Mouse (Mus musculus) heart, embryonic 13.5 days (tissue): ENCODE data around the gene Tnfsf13b. TPM values are rescaled to one million over a fixed set of nuclear protein-coding genes. Genes with fewer than 3 reads are reported as not detected.

Experiments used
- ATAC-seq: fragments of 200-750 bp; cut with Nextera tagmentation; 2 replicates; pipeline ENCODE4 v1.8.0; 2017; ENCODE audit warnings: moderate TSS enrichment; ENCODE audit not compliant: insufficient number of reproducible peaks, low FRiP score, low TSS enrichment; ENCODE audit errors: extremely low read depth
- H3K27ac ChIP-seq: fragments of 300-500 bp; sonication (generic); replicated peaks from 2 replicates; pipeline ENCODE4 v1.5.1; 2015; ENCODE audit warnings: moderate library complexity, mild to moderate bottlenecking, inconsistent platforms
- H3K27me3 ChIP-seq: fragments of 300-500 bp; sonication (generic); replicated peaks from 2 replicates; pipeline ENCODE4 v1.6.1; 2015; ENCODE audit warnings: mild to moderate bottlenecking, inconsistent platforms
- H3K36me3 ChIP-seq: fragments of 300-500 bp; sonication (generic); 2 replicates; pipeline ENCODE4 v1.6.1; 2015; ENCODE audit warnings: mild to moderate bottlenecking, inconsistent platforms
- H3K4me1 ChIP-seq: fragments of 300-500 bp; sonication (generic); 2 replicates; pipeline ENCODE4 v1.6.1; 2015; ENCODE audit warnings: inconsistent platforms
- H3K4me2 ChIP-seq: fragments of 300-500 bp; sonication (generic); 2 replicates; pipeline ENCODE4 v1.6.1; 2015; ENCODE audit warnings: inconsistent platforms, mild to moderate bottlenecking, moderate library complexity
- H3K4me3 ChIP-seq: fragments of 300-500 bp; sonication (generic); 2 replicates; pipeline ENCODE4 v1.5.1; 2015; ENCODE audit warnings: moderate library complexity, mild to moderate bottlenecking, inconsistent platforms
- H3K9ac ChIP-seq: fragments of 300-500 bp; sonication (generic); 2 replicates; pipeline ENCODE4 v1.6.1; 2015; ENCODE audit warnings: inconsistent platforms, mild to moderate bottlenecking, moderate library complexity
- H3K9me3 ChIP-seq: fragments of 300-500 bp; sonication (generic); 2 replicates; pipeline ENCODE4 v1.6.1; 2016; ENCODE audit warnings: inconsistent platforms
- WGBS: fragments of 180-500 bp; shearing (Covaris S2); methylation state at CpG from one replicate; pipeline ENCODE4 v1.1.7; 2015; ENCODE audit warnings: mixed read lengths; 5-methylcytosine and 5-hydroxymethylcytosine counted together
- polyA plus RNA-seq: library from polyadenylated mRNA; unstranded; fragments of >200 nt; fragmentation: Nextera tagmentation; extraction: Ambion mirVana; gene quantifications from 2 replicates; pipeline ENCODE4 v1.2.1, GENCODE M21; 2015

The Tnfsf13b gene
- polyA plus RNA-seq, 1 experiment from 2014 or later = 0.68 TPM

GRCm38 (mm10) chr8:9980188-9980587, 26.1 kb upstream of the Tnfsf13b start:
- H3K36me3 ChIP-seq = peaks cover 16% of the 10 kb centered on the region
- no peak overlapping the region for H3K27ac ChIP-seq
- H3K4me2 ChIP-seq = no peak overlapping the region
- no peak overlapping the region for H3K9ac ChIP-seq
- no peaks in the 10 kb centered on the region for H3K27me3 ChIP-seq
- H3K9me3 ChIP-seq = no peaks in the 10 kb centered on the region
- peaks cover 40% of the 10 kb centered on the region for H3K4me1 ChIP-seq
- ATAC-seq = no peak
- H3K4me3 ChIP-seq = no peak overlapping the region

- 71% methylated on average over 7 of the region's 7 CpGs for WGBS
- H3K4me2 ChIP-seq = no peak overlapping the region
- no peak for ATAC-seq
- H3K4me3 ChIP-seq = no peak overlapping the region
- peaks cover 19% of the 10 kb centered on the region; the same call in 1 of the 2 replicates for H3K27me3 ChIP-seq
- peaks cover 12% of the 10 kb centered on the region for H3K4me1 ChIP-seq
- no peak overlapping the region for H3K9ac ChIP-seq
- H3K27ac ChIP-seq = no peak overlapping the region
- no peaks in the 10 kb centered on the region for H3K36me3 ChIP-seq
- H3K9me3 ChIP-seq = no peaks in the 10 kb centered on the region
Measured at GRCm38 (mm10) chr8:10004115-10004514, 2.2 kb upstream of the Tnfsf13b start.

GRCm38 (mm10) chr8:10006986-10007659, 856 bp downstream of the Tnfsf13b start:
- H3K4me2 ChIP-seq = peak overlapping the region; percentile 87
- no peak for ATAC-seq
- H3K27ac ChIP-seq = no peak overlapping the region
- WGBS = 3% methylated on average over 29 of the region's 29 CpGs
- H3K4me1 ChIP-seq = peaks cover 12% of the 10 kb centered on the region
- H3K9ac ChIP-seq = peak overlapping the region; percentile 74
- peaks cover 19% of the 10 kb centered on the region; the same call in 1 of the 2 replicates for H3K27me3 ChIP-seq
- no peaks in the 10 kb centered on the region for H3K9me3 ChIP-seq
- H3K4me3 ChIP-seq = peak overlapping the region; percentile 54
- H3K36me3 ChIP-seq = no peaks in the 10 kb centered on the region

- H3K4me3 ChIP-seq = peak overlapping the region; percentile 54
- H3K4me2 ChIP-seq = peak overlapping the region; percentile 87
- peaks cover 12% of the 10 kb centered on the region for H3K4me1 ChIP-seq
- ATAC-seq = no peak
- H3K9me3 ChIP-seq = no peaks in the 10 kb centered on the region
- H3K27me3 ChIP-seq = peaks cover 19% of the 10 kb centered on the region; the same call in 1 of the 2 replicates
- H3K27ac ChIP-seq = no peak overlapping the region
- H3K9ac ChIP-seq = peak overlapping the region; percentile 74
- WGBS = 34% methylated on average over 6 of the region's 6 CpGs
- H3K36me3 ChIP-seq = no peaks in the 10 kb centered on the region
Measured at GRCm38 (mm10) chr8:10007660-10008028, 1.4 kb downstream of the Tnfsf13b start.

GRCm38 (mm10) chr8:10016252-10016651, 10.0 kb downstream of the Tnfsf13b start:
- Histone ChIP-seq H3K9ac (no peak overlapping the region), H3K4me3 (no peak overlapping the region), H3K4me2 (no peak overlapping the region), H3K36me3 (no peaks in the 10 kb centered on the region), H3K9me3 (no peaks in the 10 kb centered on the region), H3K27ac (no peak overlapping the region), H3K27me3 (no peaks in the 10 kb centered on the region), H3K4me1 (peaks cover 6% of the 10 kb centered on the region; the same call in 1 of the 2 replicates)
- ATAC-seq = no peak
- WGBS = 75% methylated on average over 1 of the region's 1 CpGs

- Histone ChIP-seq H3K4me1 (peaks cover 6% of the 10 kb centered on the region; the same call in 1 of the 2 replicates), H3K27me3 (no peaks in the 10 kb centered on the region), H3K4me3 (no peak overlapping the region), H3K9ac (no peak overlapping the region), H3K27ac (no peak overlapping the region), H3K9me3 (no peaks in the 10 kb centered on the region), H3K4me2 (no peak overlapping the region), H3K36me3 (no peaks in the 10 kb centered on the region)
- ATAC-seq = no peak
- WGBS = 52% methylated on average over 3 of the region's 3 CpGs
Measured at GRCm38 (mm10) chr8:10017231-10017630, 11.0 kb downstream of the Tnfsf13b start.

GRCm38 (mm10) chr8:10030320-10031060, 24.2 kb downstream of the Tnfsf13b start:
- no peak for ATAC-seq
- Histone ChIP-seq H3K4me1 (no peaks in the 10 kb centered on the region), H3K9ac (no peak overlapping the region), H3K36me3 (no peaks in the 10 kb centered on the region), H3K4me3 (no peak overlapping the region), H3K9me3 (no peaks in the 10 kb centered on the region), H3K4me2 (no peak overlapping the region), H3K27me3 (no peaks in the 10 kb centered on the region), H3K27ac (no peak overlapping the region)
- WGBS = 69% methylated on average over 8 of the region's 8 CpGs

- Histone ChIP-seq H3K9me3 (no peaks in the 10 kb centered on the region), H3K27me3 (no peaks in the 10 kb centered on the region), H3K4me3 (no peak overlapping the region), H3K4me2 (no peak overlapping the region), H3K27ac (no peak overlapping the region), H3K4me1 (no peaks in the 10 kb centered on the region), H3K36me3 (no peaks in the 10 kb centered on the region), H3K9ac (no peak overlapping the region)
- no peak for ATAC-seq
- WGBS = 79% methylated on average over 9 of the region's 9 CpGs
Measured at GRCm38 (mm10) chr8:10031177-10031576, 24.9 kb downstream of the Tnfsf13b start.

GRCm38 (mm10) chr8:10040866-10041265, 34.6 kb downstream of the Tnfsf13b start:
- Histone ChIP-seq H3K36me3 (no peaks in the 10 kb centered on the region), H3K9ac (no peak overlapping the region), H3K9me3 (no peaks in the 10 kb centered on the region), H3K4me3 (no peak overlapping the region), H3K27ac (no peak overlapping the region), H3K4me2 (no peak overlapping the region), H3K4me1 (peaks cover 11% of the 10 kb centered on the region), H3K27me3 (no peaks in the 10 kb centered on the region)
- WGBS = 15% methylated on average over 3 of the region's 3 CpGs
- no peak for ATAC-seq

- no peaks in the 10 kb centered on the region for H3K9me3 ChIP-seq
- H3K9ac ChIP-seq = no peak overlapping the region
- H3K27me3 ChIP-seq = no peaks in the 10 kb centered on the region
- H3K4me1 ChIP-seq = peaks cover 11% of the 10 kb centered on the region
- no peak overlapping the region for H3K4me2 ChIP-seq
- H3K4me3 ChIP-seq = no peak overlapping the region
- no peak for ATAC-seq
- no peaks in the 10 kb centered on the region for H3K36me3 ChIP-seq
- WGBS = 51% methylated on average over 13 of the region's 13 CpGs
- no peak overlapping the region for H3K27ac ChIP-seq
Measured at GRCm38 (mm10) chr8:10043842-10044510, 37.7 kb downstream of the Tnfsf13b start.

- 16% methylated on average over 1 of the region's 1 CpGs for WGBS
- Histone ChIP-seq H3K27me3 (no peaks in the 10 kb centered on the region), H3K9me3 (no peaks in the 10 kb centered on the region), H3K4me1 (peaks cover 9% of the 10 kb centered on the region), H3K27ac (no peak overlapping the region), H3K36me3 (no peaks in the 10 kb centered on the region), H3K9ac (no peak overlapping the region), H3K4me3 (no peak overlapping the region), H3K4me2 (no peak overlapping the region)
- no peak for ATAC-seq
Measured at GRCm38 (mm10) chr8:10045743-10046142, 39.5 kb downstream of the Tnfsf13b start.
